Mouse (Mus musculus) heart, adult 2 months (tissue): ENCODE measurements at regions not wholly inside any gene's neighbourhood (a gene's known extent, or its start where the extent isn't known, plus 50 kb on each side); places are given as distances from the start of the nearest gene placed in this dataset.

Experiments
- CTCF ChIP-seq: fragments of 200-600 bp; IDR thresholded peaks from 2 replicates; pipeline ENCODE4 v1.8.1; 2022; ENCODE audit warnings: antibody characterized with exemption, mild to moderate bottlenecking, moderate library complexity
- EP300 ChIP-seq: fragments of 200-500 bp; IDR thresholded peaks from 2 replicates; pipeline ENCODE4 v1.6.1; 2011; ENCODE audit warnings: low read depth, low read length, control low read depth; ENCODE audit not compliant: insufficient read depth
- POLR2A ChIP-seq: fragments of 200-500 bp; IDR thresholded peaks from 2 replicates; pipeline ENCODE4 v1.6.1; 2011; ENCODE audit warnings: mild to moderate bottlenecking, low read depth, low read length, control low read depth; ENCODE audit not compliant: insufficient read depth

DNA sequence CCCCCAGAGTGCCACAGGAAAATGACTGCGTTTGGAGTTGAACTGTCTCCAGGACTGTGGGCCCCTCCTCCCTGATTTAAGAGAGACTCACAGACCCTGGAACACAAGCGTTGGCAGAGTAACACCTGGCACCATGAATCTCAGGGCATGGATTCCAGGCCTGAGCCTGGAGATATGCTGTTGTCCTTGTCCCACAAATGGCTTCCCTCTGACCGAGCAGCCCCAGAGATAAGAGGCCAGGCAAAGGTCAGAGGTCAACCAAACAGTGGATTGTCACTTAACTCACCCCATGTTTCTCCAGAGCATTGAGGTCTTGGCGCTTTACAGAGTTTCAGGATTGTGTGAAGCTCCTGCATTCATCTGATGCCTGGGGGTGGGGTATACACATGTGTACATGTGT lies 373.3 kb downstream of the Prdm2 start:
- TF ChIP-seq CTCF: no peak
- no peak for TF ChIP-seq POLR2A
- TF ChIP-seq EP300: no peak
